Mouse (Mus musculus): ENCODE results near the gene Abcc3. TPM values are rescaled to one million over a fixed set of nuclear protein-coding genes. Genes with fewer than 3 reads are reported as not detected.
A peak's percentile ranks its signal among the peaks of the same experiment; 100 is the strongest.

The Abcc3 gene
- polyA plus RNA-seq, 1 experiment from 2014 or later: 1.1 TPM

GRCm38 (mm10) chr11:94324618-94325017 lies 68.2 kb downstream of the Abcc3 start:
- H3K4me2 ChIP-seq: no peak overlapping the region
- H3K9ac ChIP-seq: no peak overlapping the region
- H3K4me3 ChIP-seq: no peak overlapping the region
- H3K27ac ChIP-seq: no peak overlapping the region
- H3K9me3 ChIP-seq (replicated peaks): no peaks in the 10 kb centered on the region
- no peak for ATAC-seq (replicated peaks; ENCODE audit: insufficient number of reproducible peaks, insufficient read depth, low FRiP score, low read depth)
- H3K4me1 ChIP-seq (replicated peaks): peaks cover 31% of the 10 kb centered on the region
- no peaks in the 10 kb centered on the region for H3K27me3 ChIP-seq
- 0 out of 2 replicates have a peak, but pooled peaks cover under 1% of the 10 kb centered on the region for H3K36me3 ChIP-seq
- WGBS: 63% methylated on average over 5 of the region's 5 CpGs

GRCm38 (mm10) chr11:94323271-94323925 lies 69.4 kb downstream of the Abcc3 start:
- WGBS: 79% methylated on average over 5 of the region's 5 CpGs
- ATAC-seq (replicated peaks; ENCODE audit: insufficient number of reproducible peaks, insufficient read depth, low FRiP score, low read depth): no peak
- H3K4me2 ChIP-seq: no peak overlapping the region
- H3K36me3 ChIP-seq: 0 out of 2 replicates have a peak, but pooled peaks cover 4% of the 10 kb centered on the region
- no peak overlapping the region for H3K27ac ChIP-seq
- no peaks in the 10 kb centered on the region for H3K27me3 ChIP-seq
- no peak overlapping the region for H3K9ac ChIP-seq
- H3K4me3 ChIP-seq: no peak overlapping the region
- H3K4me1 ChIP-seq (replicated peaks): peaks cover 26% of the 10 kb centered on the region
- H3K9me3 ChIP-seq (replicated peaks): no peaks in the 10 kb centered on the region

- Histone ChIP-seq H3K4me1 (replicated peaks) (peaks cover 34% of the 10 kb centered on the region), H3K9me3 (replicated peaks) (no peaks in the 10 kb centered on the region), H3K27me3 (no peaks in the 10 kb centered on the region), H3K9ac (peak overlapping the region; percentile 100), H3K4me3 (peak overlapping the region; percentile 100), H3K4me2 (peak overlapping the region; percentile 75), H3K36me3 (0 out of 2 replicates have a peak, but pooled peaks cover 4% of the 10 kb centered on the region), H3K27ac (peak overlapping the region; percentile 99)
- WGBS: 43% methylated on average over 5 of the region's 5 CpGs
- ATAC-seq (replicated peaks; ENCODE audit: insufficient number of reproducible peaks, insufficient read depth, low FRiP score, low read depth): no peak
Measured at GRCm38 (mm10) chr11:94322636-94323035, 70.2 kb downstream of the Abcc3 start.

GRCm38 (mm10) chr11:94321931-94322400 lies 70.8 kb downstream of the Abcc3 start, which contains the start of gene Luc7l3:
Gene Luc7l3 (minus strand): TSS chr11:94321988.
- peaks cover 39% of the 10 kb centered on the region for H3K4me1 ChIP-seq (replicated peaks)
- H3K9me3 ChIP-seq (replicated peaks): no peaks in the 10 kb centered on the region
- ATAC-seq (replicated peaks; ENCODE audit: insufficient number of reproducible peaks, insufficient read depth, low FRiP score, low read depth): peak; percentile 97
- WGBS: under 1% methylated on average over 36 of the region's 36 CpGs
- H3K27ac ChIP-seq: peak within 1 kb of the TSS; percentile 99
- H3K36me3 ChIP-seq: 0 out of 2 replicates have a peak, but pooled peaks cover 4% of the 10 kb centered on the region
- H3K4me2 ChIP-seq: peak within 1 kb of the TSS; percentile 75
- peak within 1 kb of the TSS; percentile 100 for H3K4me3 ChIP-seq
- peak within 1 kb of the TSS; percentile 100 for H3K9ac ChIP-seq
- H3K27me3 ChIP-seq: no peaks in the 10 kb centered on the region

- Histone ChIP-seq H3K36me3 (0 out of 2 replicates have a peak, but pooled peaks cover 4% of the 10 kb centered on the region), H3K4me2 (peak overlapping the region; percentile 75), H3K4me1 (replicated peaks) (peaks cover 39% of the 10 kb centered on the region), H3K9me3 (replicated peaks) (no peaks in the 10 kb centered on the region), H3K9ac (peak overlapping the region; percentile 100), H3K27me3 (no peaks in the 10 kb centered on the region), H3K4me3 (peak overlapping the region; percentile 100), H3K27ac (peak overlapping the region; percentile 99)
- ATAC-seq (replicated peaks; ENCODE audit: insufficient number of reproducible peaks, insufficient read depth, low FRiP score, low read depth): peak; percentile 68
- under 1% methylated on average over 67 of the region's 67 CpGs for WGBS
Measured at GRCm38 (mm10) chr11:94320969-94321930, 71.5 kb downstream of the Abcc3 start.

GRCm38 (mm10) chr11:94318056-94318455 lies 74.7 kb downstream of the Abcc3 start:
- Histone ChIP-seq H3K9ac (no peak overlapping the region), H3K4me3 (no peak overlapping the region), H3K4me2 (no peak overlapping the region), H3K36me3 (0 out of 2 replicates have a peak, but pooled peaks cover 4% of the 10 kb centered on the region), H3K27ac (no peak overlapping the region), H3K4me1 (replicated peaks) (peaks cover 64% of the 10 kb centered on the region), H3K27me3 (no peaks in the 10 kb centered on the region), H3K9me3 (replicated peaks) (no peaks in the 10 kb centered on the region)
- WGBS: 65% methylated on average over 5 of the region's 5 CpGs
- ATAC-seq (replicated peaks; ENCODE audit: insufficient number of reproducible peaks, insufficient read depth, low FRiP score, low read depth): no peak

GRCm38 (mm10) chr11:94317515-94317914 lies 75.3 kb downstream of the Abcc3 start:
- Histone ChIP-seq H3K27ac (no peak overlapping the region), H3K4me2 (no peak overlapping the region)

GRCm38 (mm10) chr11:94317014-94317413 lies 75.8 kb downstream of the Abcc3 start:
- no peak overlapping the region for H3K4me2 ChIP-seq
- no peak overlapping the region for H3K27ac ChIP-seq
- no peaks in the 10 kb centered on the region for H3K27me3 ChIP-seq
- no peak overlapping the region for H3K4me3 ChIP-seq
- WGBS: 69% methylated on average over 1 of the region's 1 CpGs
- peaks cover 65% of the 10 kb centered on the region for H3K4me1 ChIP-seq (replicated peaks)
- no peak for ATAC-seq (replicated peaks; ENCODE audit: insufficient number of reproducible peaks, insufficient read depth, low FRiP score, low read depth)
- H3K9me3 ChIP-seq (replicated peaks): no peaks in the 10 kb centered on the region
- H3K36me3 ChIP-seq: 0 out of 2 replicates have a peak, but pooled peaks cover 4% of the 10 kb centered on the region
- H3K9ac ChIP-seq: no peak overlapping the region

More at GRCm38 (mm10) chr11:94317515-94317914, 75.3 kb downstream of the Abcc3 start:
- 0 out of 2 replicates have a peak, but pooled peaks cover 4% of the 10 kb centered on the region for H3K36me3 ChIP-seq
- peaks cover 64% of the 10 kb centered on the region for H3K4me1 ChIP-seq (replicated peaks)
- no peak for ATAC-seq (replicated peaks; ENCODE audit: insufficient number of reproducible peaks, insufficient read depth, low FRiP score, low read depth)
- H3K4me3 ChIP-seq: no peak overlapping the region
- H3K27me3 ChIP-seq: no peaks in the 10 kb centered on the region
- WGBS: 58% methylated on average over 4 of the region's 4 CpGs
- no peak overlapping the region for H3K9ac ChIP-seq
- no peaks in the 10 kb centered on the region for H3K9me3 ChIP-seq (replicated peaks)

GRCm38 (mm10) chr11:94316528-94316927 lies 76.3 kb downstream of the Abcc3 start:
- H3K9ac ChIP-seq: no peak overlapping the region
- no peak for ATAC-seq (replicated peaks; ENCODE audit: insufficient number of reproducible peaks, insufficient read depth, low FRiP score, low read depth)
- no peaks in the 10 kb centered on the region for H3K9me3 ChIP-seq (replicated peaks)
- H3K4me2 ChIP-seq: no peak overlapping the region
- WGBS: 67% methylated on average over 2 of the region's 2 CpGs
- no peaks in the 10 kb centered on the region for H3K27me3 ChIP-seq
- 0 out of 2 replicates have a peak, but pooled peaks cover 4% of the 10 kb centered on the region for H3K36me3 ChIP-seq
- H3K27ac ChIP-seq: no peak overlapping the region
- H3K4me1 ChIP-seq (replicated peaks): peaks cover 67% of the 10 kb centered on the region
- no peak overlapping the region for H3K4me3 ChIP-seq

GRCm38 (mm10) chr11:94315308-94315707 lies 77.5 kb downstream of the Abcc3 start:
- H3K36me3 ChIP-seq: 0 out of 2 replicates have a peak, but pooled peaks cover 4% of the 10 kb centered on the region
- H3K9ac ChIP-seq: no peak overlapping the region
- H3K4me2 ChIP-seq: no peak overlapping the region
- no peaks in the 10 kb centered on the region for H3K27me3 ChIP-seq
- 35% methylated on average over 1 of the region's 1 CpGs for WGBS
- H3K27ac ChIP-seq: peak overlapping the region; percentile 17; the same call in 1 of the 2 replicates
- no peak for ATAC-seq (replicated peaks; ENCODE audit: insufficient number of reproducible peaks, insufficient read depth, low FRiP score, low read depth)
- no peak overlapping the region for H3K4me3 ChIP-seq
- H3K9me3 ChIP-seq (replicated peaks): no peaks in the 10 kb centered on the region
- H3K4me1 ChIP-seq (replicated peaks): peaks cover 69% of the 10 kb centered on the region

GRCm38 (mm10) chr11:94314098-94314652 lies 78.6 kb downstream of the Abcc3 start:
- 18% methylated on average over 2 of the region's 2 CpGs for WGBS
- Histone ChIP-seq H3K9me3 (replicated peaks) (no peaks in the 10 kb centered on the region), H3K9ac (no peak overlapping the region)

More at GRCm38 (mm10) chr11:94314098-94314652, 78.6 kb downstream of the Abcc3 start:
- Histone ChIP-seq H3K4me1 (replicated peaks) (peaks cover 58% of the 10 kb centered on the region), H3K36me3 (no peaks in the 10 kb centered on the region), H3K27me3 (no peaks in the 10 kb centered on the region), H3K4me3 (no peak overlapping the region), H3K27ac (peak overlapping the region; percentile 45), H3K4me2 (no peak overlapping the region)
- ATAC-seq (replicated peaks; ENCODE audit: insufficient number of reproducible peaks, insufficient read depth, low FRiP score, low read depth): no peak
